In genomic region chr2:28640461-28641424, GRCm38 (mm10) we compare ENCODE assay signal across 8 mouse cellular contexts. TPM values are rescaled to one million over a fixed set of nuclear protein-coding genes. Genes with fewer than 3 reads are reported as not detected.
DNase-seq lines count a peak whose midpoint lies in the region; ATAC-seq and TF ChIP-seq lines count a peak whose summit lies in the region.

Tsc1 (plus strand) TSS chr2:28641228.

- WGBS in forebrain, embryonic 16.5 days = 2% methylated on average over 46 of the region's 47 CpGs
- WGBS in lung, embryonic 14.5 days = 2% methylated on average over 47 of the region's 47 CpGs
- WGBS in olfactory bulb, adult 2 months = 2% methylated on average over 47 of the region's 47 CpGs
- 3% methylated on average over 47 of the region's 47 CpGs for WGBS in thymus, adult 2 months

- peak within 1 kb of the TSS; percentile 94 for H3K9ac ChIP-seq in forebrain, embryonic 16.5 days (replicated peaks; ENCODE audit: low read depth, low read length)
- peak within 1 kb of the TSS; percentile 91 for H3K9ac ChIP-seq in lung, embryonic 14.5 days

- intact Hi-C loops in heart, postnatal 36 days (cut with DNase I) = no loop called here

- H3K4me2 ChIP-seq in forebrain, embryonic 16.5 days (ENCODE audit: low read length) = peak within 1 kb of the TSS; percentile 76
- H3K4me2 ChIP-seq in lung, embryonic 14.5 days = peak within 1 kb of the TSS; percentile 90

- TF ChIP-seq CTCF in G1E (IDR thresholded peaks at IDR 0.05; ENCODE audit: low read depth, low read length) = no peak
- TF ChIP-seq CTCF in layer of hippocampus, adult 2 months (conservative IDR thresholded peaks at IDR 0.05) = no peak
- TF ChIP-seq CTCF in lung, embryonic 14.5 days (IDR thresholded peaks at IDR 0.05; ENCODE audit: low read depth) = no peak
- TF ChIP-seq CTCF in olfactory bulb, adult 2 months (IDR thresholded peaks at IDR 0.05; ENCODE audit: insufficient read depth, low read depth, low read length) = no peak
- TF ChIP-seq CTCF in thymus, adult 2 months (IDR thresholded peaks at IDR 0.05; ENCODE audit: borderline replicate concordance, control insufficient read depth, extremely low read depth, insufficient read depth, low read length, poor library complexity) = no peak

- peaks cover 4% of the 10 kb centered on the region for H3K36me3 ChIP-seq in G1E (replicated peaks)
- no peaks in the 10 kb centered on the region for H3K36me3 ChIP-seq in forebrain, embryonic 16.5 days (ENCODE audit: control insufficient read depth, insufficient read depth)
- no peaks in the 10 kb centered on the region for H3K36me3 ChIP-seq in lung, embryonic 14.5 days (ENCODE audit: insufficient read depth)
- H3K36me3 ChIP-seq in thymus, adult 2 months (ENCODE audit: control insufficient read depth, insufficient read depth, low read length) = no peaks in the 10 kb centered on the region

- peak; percentile 76 for ATAC-seq in G1E (ENCODE audit: extremely low read depth, insufficient number of reproducible peaks, low FRiP score, poor library complexity, severe bottlenecking)
- ATAC-seq in forebrain, embryonic 16.5 days = peak; percentile 94
- peak; percentile 93 for ATAC-seq in lung, embryonic 14.5 days (ENCODE audit: insufficient read depth)

- no peaks in the 10 kb centered on the region; the same call in 1 of the 2 replicates for H3K27me3 ChIP-seq in G1E (ENCODE audit: insufficient read depth, low read length)
- no peaks in the 10 kb centered on the region for H3K27me3 ChIP-seq in forebrain, embryonic 16.5 days (replicated peaks; ENCODE audit: control insufficient read depth, insufficient read depth, low read length)
- no peaks in the 10 kb centered on the region for H3K27me3 ChIP-seq in lung, embryonic 14.5 days (ENCODE audit: insufficient read depth, low read length)
- H3K27me3 ChIP-seq in thymus, adult 2 months (ENCODE audit: control insufficient read depth, insufficient read depth, low read length) = no peaks in the 10 kb centered on the region

- peak within 1 kb of the TSS; percentile 90 for H3K4me3 ChIP-seq in G1E (ENCODE audit: low read depth, low read length)
- peak within 1 kb of the TSS; percentile 96 for H3K4me3 ChIP-seq in forebrain, embryonic 16.5 days (replicated peaks; ENCODE audit: low read length)
- peak within 1 kb of the TSS; percentile 96 for H3K4me3 ChIP-seq in layer of hippocampus, adult 2 months
- H3K4me3 ChIP-seq in lung, embryonic 14.5 days (ENCODE audit: low read depth, low read length) = peak within 1 kb of the TSS; percentile 99
- H3K4me3 ChIP-seq in olfactory bulb, adult 2 months (ENCODE audit: insufficient read depth, low read depth, low read length) = peak within 1 kb of the TSS; percentile 92
- peak within 1 kb of the TSS; percentile 86 for H3K4me3 ChIP-seq in thymus, adult 2 months (ENCODE audit: control insufficient read depth, insufficient read depth, low read length)

- no peaks in the 10 kb centered on the region for H3K9me3 ChIP-seq in G1E (replicated peaks)
- H3K9me3 ChIP-seq in forebrain, embryonic 16.5 days (ENCODE audit: control insufficient read depth, low read length) = no peaks in the 10 kb centered on the region
- no peaks in the 10 kb centered on the region for H3K9me3 ChIP-seq in lung, embryonic 14.5 days (ENCODE audit: low read depth, low read length)

- peak within 1 kb of the TSS; percentile 95 for H3K27ac ChIP-seq in forebrain, embryonic 16.5 days (ENCODE audit: low read length)
- peak within 1 kb of the TSS; percentile 99 for H3K27ac ChIP-seq in layer of hippocampus, adult 2 months
- H3K27ac ChIP-seq in lung, embryonic 14.5 days (ENCODE audit: low read depth) = peak within 1 kb of the TSS; percentile 80; the same call in 1 of the 2 replicates
- peak within 1 kb of the TSS; percentile 100 for H3K27ac ChIP-seq in olfactory bulb, adult 2 months (ENCODE audit: insufficient read depth, low read depth, low read length)
- H3K27ac ChIP-seq in thymus, adult 2 months (ENCODE audit: control insufficient read depth, insufficient read depth, low read length) = peak within 1 kb of the TSS; percentile 71; the same call in 1 of the 2 replicates

- TF ChIP-seq POLR2A in olfactory bulb, adult 2 months (IDR thresholded peaks at IDR 0.05; ENCODE audit: insufficient read depth, low read depth, low read length) = peak; percentile 75
- TF ChIP-seq POLR2A in thymus, adult 2 months (IDR thresholded peaks at IDR 0.05; ENCODE audit: control insufficient read depth, extremely low read depth, insufficient read depth, low read length, poor library complexity) = peak; percentile 55; the same call in 1 of the 2 replicates

- peak; percentile 94 for DNase-seq in G1E (ENCODE audit: low spot score)
- peak; percentile 96 for DNase-seq in cerebellum, adult 18-20 months
- DNase-seq in heart, postnatal 36 days = peak; percentile 92 to 97
- DNase-seq in layer of hippocampus, adult 2 months (ENCODE audit: low spot score in 2 of 2) = peak; percentile 93 to 95
- DNase-seq in lung, embryonic 14.5 days = peak; percentile 97
- peak; percentile 94 for DNase-seq in thymus, adult 2 months

- H3K4me1 ChIP-seq in G1E (ENCODE audit: insufficient read depth, low read depth, low read length) = peaks cover 47% of the 10 kb centered on the region
- peaks cover 18% of the 10 kb centered on the region for H3K4me1 ChIP-seq in forebrain, embryonic 16.5 days (replicated peaks; ENCODE audit: control insufficient read depth, insufficient read depth, low read length)
- peaks cover 11% of the 10 kb centered on the region for H3K4me1 ChIP-seq in lung, embryonic 14.5 days (ENCODE audit: insufficient read depth)
- no peaks in the 10 kb centered on the region for H3K4me1 ChIP-seq in olfactory bulb, adult 2 months (ENCODE audit: control insufficient read depth, insufficient read depth, low read length)
- H3K4me1 ChIP-seq in thymus, adult 2 months (replicated peaks; ENCODE audit: control insufficient read depth, insufficient read depth, low read length) = peaks cover 14% of the 10 kb centered on the region

RNA-seq across cellular contexts. Expression of gene Tsc1, which starts in this region (rescaled TPM):
- total RNA-seq in G1E (2014; fragmentation: Nextera tagmentation) (35.7 and 39.0 TPM in 2 replicates), G1E (2017) (22.1 and 26.6 TPM in 2 replicates)
- 3.5 and 5.8 TPM in 2 replicates for polyA plus RNA-seq in G1E (2012)
- 32.7 and 42.7 TPM in 2 replicates for polyA plus RNA-seq in forebrain, embryonic 16.5 days (2015; fragmentation: Nextera tagmentation; extraction: Ambion mirVana)
- total RNA-seq in heart, postnatal 36 days (2021) = 10 to 100 TPM; 26.2 to 26.3 TPM
- total RNA-seq in layer of hippocampus, adult 2 months (2021) = 10 to 100 TPM; 47.1 to 49.1 TPM
- polyA plus RNA-seq in lung, embryonic 14.5 days (2014; fragmentation: Nextera tagmentation; extraction: Ambion mirVana) = 19.9 and 22.2 TPM in 2 replicates
- polyA plus RNA-seq in olfactory bulb, adult 2 months (2012; ENCODE audit: insufficient read depth, insufficient read length, low replicate concordance, missing spikeins) = not detected in 2 replicates
- 24.7 and 25.3 TPM in 2 replicates for polyA plus RNA-seq in thymus, adult 2 months (2012; rRNA removed)

Comparison
In these comparisons a context has a peak if more than half of its experiments do, and no peak if none do; other contexts are left out.
1. Peak in every context shown above with its lines: DNase-seq, ATAC-seq, H3K4me3 ChIP-seq and H3K27ac ChIP-seq.